Mouse (Mus musculus) embryonic facial prominence, embryonic 14.5 days (tissue): Measurements from ENCODE around the gene Mob3a. TPM values are rescaled to one million over a fixed set of nuclear protein-coding genes. Genes with fewer than 3 reads are reported as not detected.

Experiments
- ATAC-seq: fragments of 200-750 bp; cut with Nextera tagmentation; 2 replicates; pipeline ENCODE4 v1.8.0; 2017; ENCODE audit warnings: low read depth, moderate number of reproducible peaks, moderate TSS enrichment
- DNase-seq: peaks from one replicate; pipeline ENCODE4 v3.0.0-alpha.2; 2015; ENCODE audit warnings: low spot score
- H3K27ac ChIP-seq: fragments of 300-500 bp; sonication (generic); replicated peaks from 2 replicates; pipeline ENCODE4 v1.5.1; 2014; ENCODE audit warnings: low read depth, mild to moderate bottlenecking, low read length, moderate library complexity
- H3K27me3 ChIP-seq: fragments of 300-500 bp; sonication (generic); replicated peaks from 2 replicates; pipeline ENCODE4 v1.6.1; 2014; ENCODE audit warnings: low read length; ENCODE audit not compliant: control insufficient read depth, insufficient read depth
- H3K36me3 ChIP-seq: fragments of 300-500 bp; sonication (generic); 2 replicates; pipeline ENCODE4 v1.6.1; 2014; ENCODE audit warnings: low read length, mixed read lengths; ENCODE audit not compliant: control insufficient read depth, insufficient read depth
- H3K4me1 ChIP-seq: fragments of 300-500 bp; sonication (generic); 2 replicates; pipeline ENCODE4 v1.6.1; 2014; ENCODE audit warnings: antibody characterized with exemption, low read length; ENCODE audit not compliant: control insufficient read depth, insufficient read depth
- H3K4me2 ChIP-seq: fragments of 300-500 bp; sonication (generic); 2 replicates; pipeline ENCODE4 v1.6.1; 2014; ENCODE audit warnings: low read depth, mild to moderate bottlenecking, low read length, moderate library complexity, mixed read lengths
- H3K4me3 ChIP-seq: fragments of 300-500 bp; sonication (generic); 2 replicates; pipeline ENCODE4 v1.5.1; 2014; ENCODE audit warnings: low read depth, mild to moderate bottlenecking, low read length
- H3K9ac ChIP-seq: fragments of 300-500 bp; sonication (generic); 2 replicates; pipeline ENCODE4 v1.6.1; 2014; ENCODE audit warnings: low read depth, mild to moderate bottlenecking, low read length, moderate library complexity, mixed read lengths
- H3K9me3 ChIP-seq: fragments of 300-500 bp; sonication (generic); 2 replicates; pipeline ENCODE4 v1.6.1; 2016; ENCODE audit warnings: low read length; ENCODE audit not compliant: control insufficient read depth
- WGBS: fragments of 180-500 bp; shearing (Covaris S2); extraction: QIAGEN DNeasy Blood & Tissue Kit; methylation state at CpG from one replicate; pipeline ENCODE4 v1.1.7; 2014; 5-methylcytosine and 5-hydroxymethylcytosine counted together
- polyA plus RNA-seq: library from polyadenylated mRNA; unstranded; fragments of >200 nt; fragmentation: Nextera tagmentation; extraction: Ambion mirVana; gene quantifications from 2 replicates; pipeline ENCODE4 v1.2.1, GENCODE M21; 2014

Mob3a gene
- polyA plus RNA-seq, 1 experiment from 2014 or later, result 31.2 TPM

GRCm38 (mm10) chr10:80738657-80739056, 36.9 kb upstream of the Mob3a start:
- Histone ChIP-seq H3K4me1 (peaks cover 15% of the 10 kb centered on the region), H3K27me3 (no peaks in the 10 kb centered on the region), H3K27ac (no peak overlapping the region), H3K9ac (no peak overlapping the region), H3K4me3 (no peak overlapping the region), H3K4me2 (no peak overlapping the region), H3K36me3 (peaks cover 20% of the 10 kb centered on the region; the same call in 1 of the 2 replicates), H3K9me3 (no peaks in the 10 kb centered on the region)
- WGBS, result 82% methylated on average over 1 of the region's 1 CpGs
- DNase-seq (no peak), ATAC-seq (no peak)

- H3K36me3 ChIP-seq, result peaks cover 36% of the 10 kb centered on the region
- H3K4me3 ChIP-seq, result no peak overlapping the region
- H3K4me1 ChIP-seq, result peaks cover 11% of the 10 kb centered on the region
- no peak overlapping the region for H3K27ac ChIP-seq
- 77% methylated on average over 5 of the region's 5 CpGs for WGBS
- H3K9me3 ChIP-seq, result no peaks in the 10 kb centered on the region
- ATAC-seq (no peak), DNase-seq (no peak)
- no peak overlapping the region for H3K4me2 ChIP-seq
- no peaks in the 10 kb centered on the region for H3K27me3 ChIP-seq
- no peak overlapping the region for H3K9ac ChIP-seq
Observed at GRCm38 (mm10) chr10:80736731-80737130, 35.0 kb upstream of the Mob3a start.

GRCm38 (mm10) chr10:80732611-80733101, 30.9 kb upstream of the Mob3a start:
- no peaks in the 10 kb centered on the region for H3K4me1 ChIP-seq
- 95% methylated on average over 6 of the region's 6 CpGs for WGBS
- DNase-seq (no peak), ATAC-seq (no peak)
- no peak overlapping the region for H3K4me3 ChIP-seq
- no peak overlapping the region for H3K9ac ChIP-seq
- H3K36me3 ChIP-seq, result peaks cover 72% of the 10 kb centered on the region
- H3K27me3 ChIP-seq, result no peaks in the 10 kb centered on the region
- H3K4me2 ChIP-seq, result no peak overlapping the region
- no peak overlapping the region for H3K27ac ChIP-seq
- H3K9me3 ChIP-seq, result no peaks in the 10 kb centered on the region

GRCm38 (mm10) chr10:80727369-80728127, 25.8 kb upstream of the Mob3a start:
- Histone ChIP-seq H3K36me3 (peaks cover 98% of the 10 kb centered on the region), H3K4me3 (no peak overlapping the region), H3K9ac (no peak overlapping the region), H3K27ac (no peak overlapping the region), H3K4me2 (no peak overlapping the region), H3K4me1 (no peaks in the 10 kb centered on the region), H3K9me3 (no peaks in the 10 kb centered on the region), H3K27me3 (no peaks in the 10 kb centered on the region)
- 86% methylated on average over 5 of the region's 5 CpGs for WGBS
- DNase-seq (no peak), ATAC-seq (no peak)

- no peaks in the 10 kb centered on the region for H3K27me3 ChIP-seq
- ATAC-seq (peak; percentile 13; the same call in 1 of the 2 replicates), DNase-seq (no peak)
- no peak overlapping the region for H3K27ac ChIP-seq
- WGBS, result 100% methylated on average over 1 of the region's 1 CpGs
- no peaks in the 10 kb centered on the region for H3K4me1 ChIP-seq
- no peak overlapping the region for H3K4me2 ChIP-seq
- H3K4me3 ChIP-seq, result no peak overlapping the region
- no peaks in the 10 kb centered on the region for H3K9me3 ChIP-seq
- H3K36me3 ChIP-seq, result peaks cover 99% of the 10 kb centered on the region
- H3K9ac ChIP-seq, result no peak overlapping the region
Observed at GRCm38 (mm10) chr10:80717281-80717680, 15.5 kb upstream of the Mob3a start.

GRCm38 (mm10) chr10:80710834-80711233, 9.1 kb upstream of the Mob3a start:
- H3K4me2 ChIP-seq, result no peak overlapping the region
- H3K36me3 ChIP-seq, result peaks cover 96% of the 10 kb centered on the region
- DNase-seq (no peak), ATAC-seq (no peak)
- no peak overlapping the region for H3K9ac ChIP-seq
- H3K9me3 ChIP-seq, result no peaks in the 10 kb centered on the region
- no peak overlapping the region for H3K4me3 ChIP-seq
- H3K4me1 ChIP-seq, result no peaks in the 10 kb centered on the region
- WGBS, result 93% methylated on average over 3 of the region's 3 CpGs
- H3K27ac ChIP-seq, result no peak overlapping the region
- no peaks in the 10 kb centered on the region for H3K27me3 ChIP-seq

GRCm38 (mm10) chr10:80705479-80705878, 3.7 kb upstream of the Mob3a start:
- Histone ChIP-seq H3K4me3 (no peak overlapping the region), H3K4me2 (no peak overlapping the region), H3K36me3 (peaks cover 44% of the 10 kb centered on the region), H3K9me3 (no peaks in the 10 kb centered on the region), H3K9ac (no peak overlapping the region), H3K27me3 (no peaks in the 10 kb centered on the region), H3K27ac (no peak overlapping the region), H3K4me1 (peaks cover 12% of the 10 kb centered on the region)
- WGBS, result 68% methylated on average over 3 of the region's 3 CpGs
- ATAC-seq, result no peak
- no peak for DNase-seq

- H3K4me3 ChIP-seq, result no peak overlapping the region
- peaks cover 17% of the 10 kb centered on the region for H3K4me1 ChIP-seq
- ATAC-seq, result no peak
- 63% methylated on average over 3 of the region's 3 CpGs for WGBS
- peaks cover 40% of the 10 kb centered on the region for H3K36me3 ChIP-seq
- no peaks in the 10 kb centered on the region for H3K27me3 ChIP-seq
- no peak for DNase-seq
- no peaks in the 10 kb centered on the region for H3K9me3 ChIP-seq
- H3K27ac ChIP-seq, result no peak overlapping the region
- no peak overlapping the region for H3K4me2 ChIP-seq
- no peak overlapping the region for H3K9ac ChIP-seq
Observed at GRCm38 (mm10) chr10:80705033-80705432, 3.3 kb upstream of the Mob3a start.

GRCm38 (mm10) chr10:80704418-80704817, 2.6 kb upstream of the Mob3a start:
- no peak overlapping the region for H3K27ac ChIP-seq
- no peak overlapping the region for H3K9ac ChIP-seq
- H3K27me3 ChIP-seq, result no peaks in the 10 kb centered on the region
- no peak overlapping the region for H3K4me2 ChIP-seq
- WGBS, result 87% methylated on average over 5 of the region's 5 CpGs
- DNase-seq (no peak), ATAC-seq (no peak)
- H3K36me3 ChIP-seq, result peaks cover 34% of the 10 kb centered on the region
- peaks cover 20% of the 10 kb centered on the region for H3K4me1 ChIP-seq
- H3K9me3 ChIP-seq, result no peaks in the 10 kb centered on the region
- no peak overlapping the region for H3K4me3 ChIP-seq
